Mouse (Mus musculus) megakaryocyte-erythroid progenitor cell, adult 5-6 weeks (primary cell): ENCODE measurements around the gene Trappc2l. TPM values are rescaled to one million over a fixed set of nuclear protein-coding genes. Genes with fewer than 3 reads are reported as not detected.
A peak's percentile ranks its signal among the peaks of the same experiment; 100 is the strongest.

Experiments
- ATAC-seq: replicated peaks from 2 replicates; pipeline ENCODE4 v1.8.0; 2016; ENCODE audit warnings: mild to moderate bottlenecking, inconsistent platforms; ENCODE audit not compliant: severe bottlenecking, poor library complexity, low FRiP score, low TSS enrichment
- total RNA-seq, 2 experiments: library from RNA; stranded (forward) in 1 of 2; stranded (reverse) in 1 of 2; fragments of 200-1000, 215-1000 nt in 1 of 2; fragments of >200 nt in 1 of 2; fragmentation: Nextera tagmentation in 1 of 2; gene quantifications; 2 replicates each; pipeline ENCODE4 v1.2.3; 2014 to 2017

The Trappc2l gene
- total RNA-seq, 2 experiments from 2014 or later: 19.6 to 27.7 TPM

- no peak for ATAC-seq
Measured at GRCm38 (mm10) chr8:122577116-122577515, 34.3 kb upstream of the Trappc2l start.

GRCm38 (mm10) chr8:122579196-122579595, 32.2 kb upstream of the Trappc2l start:
- no peak for ATAC-seq

GRCm38 (mm10) chr8:122580926-122581325, 30.5 kb upstream of the Trappc2l start:
- ATAC-seq: no peak

- no peak for ATAC-seq
Measured at GRCm38 (mm10) chr8:122584981-122585380, 26.5 kb upstream of the Trappc2l start.

- no peak for ATAC-seq
Measured at GRCm38 (mm10) chr8:122585411-122585891, 26.0 kb upstream of the Trappc2l start.

GRCm38 (mm10) chr8:122586171-122586570, 25.3 kb upstream of the Trappc2l start:
- ATAC-seq: no peak

GRCm38 (mm10) chr8:122586749-122587148, 24.7 kb upstream of the Trappc2l start:
- ATAC-seq: no peak

GRCm38 (mm10) chr8:122593240-122593639, 18.2 kb upstream of the Trappc2l start:
- 0 out of 2 replicates have a peak, but pooled peaks have one; percentile 14 for ATAC-seq

- ATAC-seq: no peak
Measured at GRCm38 (mm10) chr8:122593783-122594507, 17.5 kb upstream of the Trappc2l start.

GRCm38 (mm10) chr8:122596031-122596430, 15.4 kb upstream of the Trappc2l start:
- ATAC-seq: no peak

GRCm38 (mm10) chr8:122600666-122601065, 10.8 kb upstream of the Trappc2l start:
- ATAC-seq: no peak

GRCm38 (mm10) chr8:122604640-122605039, 6.8 kb upstream of the Trappc2l start:
- no peak for ATAC-seq

GRCm38 (mm10) chr8:122605367-122605766, 6.1 kb upstream of the Trappc2l start:
- ATAC-seq: no peak

GRCm38 (mm10) chr8:122606810-122607209, 4.6 kb upstream of the Trappc2l start:
- ATAC-seq: no peak

GRCm38 (mm10) chr8:122610209-122610608, 1.2 kb upstream of the Trappc2l start:
- no peak for ATAC-seq

- peak; percentile 41 for ATAC-seq
Measured at GRCm38 (mm10) chr8:122610612-122611277, 695 bp upstream of the Trappc2l start.

GRCm38 (mm10) chr8:122616181-122616905, 4.9 kb downstream of the Trappc2l start:
- no peak for ATAC-seq

GRCm38 (mm10) chr8:122617947-122618546, 6.6 kb downstream of the Trappc2l start:
- 0 out of 2 replicates have a peak, but pooled peaks have one; percentile 40 for ATAC-seq

- peak; percentile 86 for ATAC-seq
Measured at GRCm38 (mm10) chr8:122618660-122619378, 7.4 kb downstream of the Trappc2l start.
